Mouse (Mus musculus): ENCODE results near the gene Zfp275.
"Not testable (repeated sequence)": the region's sequence is repeated elsewhere in the genome, so short reads cannot be mapped to it uniquely, and the experiment has no call there.

Gene Zfp275

DNA sequence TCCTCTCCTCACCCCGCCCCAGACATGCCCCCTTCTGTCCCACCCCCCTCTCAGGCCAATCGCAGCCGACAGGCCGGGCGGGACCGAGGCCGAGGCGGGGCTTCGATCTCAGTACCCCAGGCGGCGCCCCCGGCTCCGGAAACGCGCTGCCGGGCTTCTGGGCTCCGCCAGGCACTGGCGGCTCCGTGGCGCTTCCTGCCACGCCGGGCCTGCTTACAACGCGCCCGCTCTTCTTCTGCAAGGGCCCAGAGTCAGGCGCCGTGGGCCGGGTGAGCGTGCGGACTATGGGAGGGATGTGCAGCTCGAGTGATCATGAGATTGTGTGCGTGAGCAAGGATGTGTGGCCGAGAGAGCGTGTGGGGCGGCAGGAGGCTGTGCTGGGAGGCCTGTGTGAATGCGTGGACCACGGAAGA lies at the start of gene Zfp275:
Zfp275 (plus strand) TSS at position 139 of the 413 bp plus-strand sequence.
- DNase-seq: peak; percentile 80

DNA sequence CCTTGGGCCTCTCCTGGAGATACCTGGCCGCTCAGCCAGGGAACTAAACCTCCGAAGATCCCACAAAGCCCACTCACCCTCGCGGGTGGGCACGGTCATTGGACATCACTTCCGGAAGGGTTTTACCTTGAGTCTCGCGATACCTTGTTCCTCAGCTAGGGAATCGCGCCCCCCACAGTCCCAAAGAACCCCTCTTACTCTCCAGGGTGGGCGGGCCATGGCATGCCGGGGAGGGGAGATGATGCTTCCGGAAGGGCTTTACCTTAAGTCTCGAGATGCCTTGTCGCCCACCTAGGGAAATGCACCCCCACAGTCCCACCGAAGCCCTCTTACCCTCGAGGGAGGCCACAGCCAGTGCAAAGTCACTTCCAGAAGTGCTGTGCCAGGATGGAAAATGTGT lies 49.5 kb upstream of the Zfp275 start, which contains the start of the genes Xlr5a and Xlr5c:
Xlr5a (minus strand) TSS at position 101 of the 400 bp plus-strand sequence.
Xlr5c (minus strand) TSS at position 101 of the 400 bp plus-strand sequence.
- DNase-seq: not testable (repeated sequence)

DNA sequence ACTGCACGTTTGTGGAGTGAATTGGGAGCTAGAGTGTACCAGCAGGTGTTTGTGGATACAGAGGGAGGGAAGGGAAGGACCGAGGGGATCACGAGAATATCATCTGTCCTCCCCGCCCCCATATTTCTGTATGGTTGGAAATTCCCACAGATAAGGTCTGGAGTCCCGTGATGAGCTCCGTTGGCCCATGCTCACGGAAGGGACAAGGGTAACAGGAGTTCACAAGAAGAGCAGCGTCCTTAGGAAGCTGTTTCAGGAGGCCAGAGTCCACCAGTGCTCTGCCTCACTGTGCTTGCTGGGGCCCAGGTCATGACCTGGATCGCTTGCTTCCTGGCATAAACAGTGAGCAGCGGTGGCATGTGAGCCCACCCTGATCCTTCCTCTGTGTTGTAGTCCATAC lies 46.7 kb upstream of the Zfp275 start:
- not testable (repeated sequence) for DNase-seq

GRCm38 (mm10) chrX:73312522-73312921 lies 29.9 kb upstream of the Zfp275 start:
- peak; percentile 9 for DNase-seq

DNA sequence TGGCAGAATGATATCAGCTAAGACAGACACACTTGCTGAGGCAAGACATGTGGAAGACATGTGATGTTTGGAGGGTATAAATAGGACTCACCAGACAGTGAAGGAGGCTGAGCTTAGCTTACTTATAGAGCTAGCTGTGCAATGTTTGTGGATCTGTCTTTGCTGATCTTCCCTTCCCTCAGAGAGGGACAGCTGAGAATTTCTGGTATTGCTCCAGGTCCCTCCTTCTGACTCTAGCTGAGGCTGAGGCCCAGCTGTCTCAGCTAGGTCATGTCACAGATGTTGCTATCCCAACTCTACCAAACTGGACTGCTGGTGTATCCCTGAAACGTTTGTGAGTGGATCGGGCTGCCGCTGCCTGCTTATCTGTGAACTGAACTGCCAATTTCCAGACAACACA lies 21.4 kb upstream of the Zfp275 start:
- DNase-seq: no peak

DNA sequence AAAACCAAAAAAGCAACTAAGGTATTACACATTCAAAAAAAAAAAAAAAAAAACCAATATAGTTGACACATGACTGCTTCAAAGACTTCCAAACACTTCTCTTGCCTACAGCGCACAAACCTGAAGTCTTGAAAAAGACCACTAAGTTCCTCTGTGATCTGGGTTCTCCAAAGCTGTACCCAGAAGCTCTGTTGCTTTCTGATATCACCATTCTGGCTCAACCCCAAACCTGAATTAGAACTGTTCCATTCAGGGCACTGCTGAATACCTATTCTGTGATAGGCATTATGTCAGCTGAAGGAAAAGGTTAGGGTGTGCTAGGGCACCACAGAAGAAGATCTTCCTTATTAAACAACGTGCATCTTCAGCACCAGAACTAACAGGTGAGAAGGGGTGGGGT lies 15.2 kb upstream of the Zfp275 start:
- DNase-seq: no peak

DNA sequence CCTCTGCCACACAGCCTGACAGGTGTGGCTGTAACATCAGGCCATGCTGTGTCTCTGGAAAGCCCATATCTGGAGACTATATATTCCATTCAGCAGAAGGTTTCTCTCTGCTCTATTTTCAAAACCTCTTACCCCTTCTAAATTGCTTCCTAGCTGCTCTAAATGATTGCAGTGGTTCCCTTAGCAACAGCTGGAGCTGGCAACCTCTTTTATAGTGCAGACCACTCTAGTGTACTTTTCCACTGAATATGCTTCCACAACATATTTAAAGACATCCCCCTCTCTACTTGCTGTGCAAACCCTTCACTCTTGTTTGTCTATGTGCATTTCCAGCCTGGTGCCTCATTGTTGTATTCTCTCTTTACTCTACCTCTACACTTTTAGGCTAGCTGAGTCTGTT lies 8.9 kb upstream of the Zfp275 start:
- DNase-seq: no peak

GRCm38 (mm10) chrX:73336740-73337139 lies 5.7 kb upstream of the Zfp275 start, which contains the start of gene Gm45015:
TSS of gene Gm45015 (minus strand) at chrX:73336840.
- no peak for DNase-seq

DNA sequence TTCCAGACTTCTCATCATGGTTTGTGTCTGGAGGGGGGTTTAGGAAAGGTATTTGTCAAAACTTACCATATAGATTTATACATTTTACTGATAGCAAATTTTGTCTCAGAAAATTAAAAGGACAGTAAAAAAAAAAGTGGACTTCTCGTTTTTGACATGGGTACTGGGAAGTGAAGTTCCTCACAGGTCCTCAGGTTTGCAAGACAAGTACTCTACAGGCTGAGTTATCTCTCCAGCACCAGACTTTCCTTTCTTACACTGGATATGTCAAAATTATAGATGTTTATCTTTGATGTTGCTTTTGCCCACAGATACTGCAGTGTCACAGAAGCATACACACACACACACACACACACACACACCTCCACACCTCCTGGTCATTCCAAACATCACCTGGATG lies 948 bp upstream of the Zfp275 start:
- DNase-seq: no peak

DNA sequence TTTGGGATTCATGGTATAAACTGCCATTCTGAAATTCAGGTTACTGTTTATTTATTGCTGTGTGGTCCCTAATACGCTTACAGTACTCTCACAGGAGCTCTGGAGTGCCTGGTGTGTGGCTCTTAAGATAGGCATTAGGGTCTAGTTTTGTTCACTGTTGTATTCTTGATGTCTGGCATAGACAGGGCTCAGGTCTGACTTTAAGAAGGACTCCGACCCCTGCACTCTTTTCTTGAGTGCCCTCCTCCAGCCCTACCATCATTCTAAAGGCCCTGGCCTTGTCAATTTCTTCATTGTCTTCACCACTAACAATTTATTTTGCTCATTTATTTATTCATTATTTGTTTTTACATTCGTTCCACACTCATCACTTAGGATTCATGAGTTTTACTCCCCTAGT lies 353 bp upstream of the Zfp275 start:
- DNase-seq: no peak

DNA sequence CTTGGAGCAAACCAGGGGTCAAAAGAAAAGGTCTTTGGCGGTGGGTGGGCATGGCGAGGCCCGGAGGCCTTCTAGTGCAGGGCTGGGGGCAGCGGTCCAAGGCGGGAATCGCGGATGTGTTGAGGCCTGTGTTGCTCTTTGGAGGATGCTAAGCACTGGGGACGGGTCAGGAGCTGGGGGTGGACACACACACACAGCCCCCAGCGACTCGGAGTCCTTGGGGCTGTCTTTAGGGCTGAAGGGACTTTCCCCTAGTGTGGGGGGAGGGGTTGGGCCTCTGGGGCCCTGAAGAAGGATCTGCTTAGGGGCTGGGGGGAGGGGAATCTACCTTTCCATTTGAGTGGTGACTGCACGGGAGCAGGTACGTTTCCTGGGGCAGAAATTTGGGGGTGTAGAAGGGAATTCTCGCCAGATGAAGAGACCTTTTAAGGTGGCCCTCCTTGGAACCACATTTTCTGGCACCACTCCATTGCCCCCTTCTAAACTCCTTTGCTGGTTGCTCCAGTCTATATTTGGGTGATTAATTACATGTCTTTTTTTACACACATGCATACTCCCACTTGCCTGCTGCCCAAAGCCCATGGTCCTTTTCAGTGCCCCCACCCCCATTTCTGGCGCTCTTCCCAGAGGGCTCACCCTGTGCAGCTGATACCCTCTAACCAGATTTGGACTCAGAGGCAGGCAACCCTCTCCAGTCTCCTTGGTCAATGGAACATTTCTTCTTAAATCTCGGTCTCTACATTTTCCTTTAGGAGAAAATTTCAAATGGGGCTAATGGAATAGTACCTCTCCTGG lies 717 bp downstream of the Zfp275 start:
- DNase-seq: peak; percentile 47

- no peak for DNase-seq
These were observed 1.4 kb downstream of the Zfp275 start for GRCm38 (mm10) chrX:73343802-73344201.

- DNase-seq: peak; percentile 32
These were observed 1.9 kb downstream of the Zfp275 start for GRCm38 (mm10) chrX:73344346-73344745.

DNA sequence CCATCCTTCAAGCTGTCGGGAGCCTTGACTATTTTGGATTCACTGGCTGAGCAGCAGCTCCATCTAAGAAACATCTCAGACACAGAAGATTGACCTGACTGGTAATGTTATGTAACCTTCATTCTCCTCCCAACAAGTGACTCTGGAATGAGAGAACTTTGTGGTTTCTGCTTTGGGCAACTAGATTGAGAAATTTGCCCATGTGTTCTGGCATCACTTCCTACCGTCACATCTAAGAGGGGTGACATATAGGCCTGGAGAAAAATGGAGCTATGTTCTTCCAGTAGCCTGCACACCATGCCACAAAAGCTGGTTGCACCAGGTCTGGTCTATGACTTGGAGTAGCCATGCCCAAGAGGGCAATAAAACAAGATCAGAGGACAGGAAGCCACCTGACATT lies 13.7 kb downstream of the Zfp275 start:
- no peak for DNase-seq

- no peak for DNase-seq
These were observed 14.3 kb downstream of the Zfp275 start for GRCm38 (mm10) chrX:73356719-73357118.

GRCm38 (mm10) chrX:73363291-73363690 lies 20.9 kb downstream of the Zfp275 start:
- DNase-seq: no peak

DNA sequence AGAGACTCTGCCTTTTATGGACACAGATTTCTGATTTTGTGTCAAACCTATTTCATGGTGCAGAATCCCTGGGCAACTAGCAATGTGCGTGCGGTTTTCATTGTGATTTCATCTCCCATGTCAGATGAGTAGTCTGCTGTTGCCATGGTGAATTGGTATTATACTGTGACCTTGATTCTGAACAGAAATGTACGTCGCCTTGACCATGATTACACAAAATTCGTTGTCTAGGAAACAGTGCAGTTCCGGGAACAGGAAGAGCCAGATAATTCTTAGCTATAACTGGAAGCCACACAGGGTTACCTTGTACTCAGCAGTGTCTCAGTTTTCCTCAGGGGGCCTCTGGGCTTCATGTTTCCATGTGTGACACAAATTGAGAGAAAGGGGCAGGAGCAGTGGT lies 42.0 kb downstream of the Zfp275 start:
- DNase-seq: no peak

- no peak for DNase-seq
These were observed 42.5 kb downstream of the Zfp275 start for GRCm38 (mm10) chrX:73384924-73385323.

- DNase-seq: no peak
These were observed 49.1 kb downstream of the Zfp275 start for GRCm38 (mm10) chrX:73391481-73391880.

- no peak for DNase-seq
These were observed 54.0 kb downstream of the Zfp275 start for GRCm38 (mm10) chrX:73396446-73396845.

- not testable (repeated sequence) for DNase-seq
These were observed 56.2 kb downstream of the Zfp275 start, which contains the start of gene Gm18336 for GRCm38 (mm10) chrX:73398636-73399035. TSS of gene Gm18336 (minus strand) at chrX:73398736.

DNA sequence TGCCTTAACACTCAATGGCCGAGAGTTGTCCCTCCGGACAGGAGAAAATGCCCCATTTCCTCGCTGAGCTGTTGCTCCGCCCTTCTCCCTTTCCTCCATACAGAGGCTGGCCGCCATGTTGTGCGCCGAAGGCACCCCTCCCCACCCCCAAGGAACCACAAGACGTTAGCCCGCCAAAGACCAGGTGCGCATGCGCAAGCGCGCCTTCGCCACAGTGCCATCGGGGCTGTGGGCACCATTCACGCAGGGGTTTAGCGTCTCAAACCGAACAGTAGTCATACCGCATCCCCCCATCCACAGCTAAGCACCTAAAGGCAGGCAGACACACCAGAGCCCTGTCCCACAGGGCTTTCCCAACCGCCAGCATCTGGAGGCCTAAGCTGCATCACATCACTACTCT lies 58.5 kb downstream of the Zfp275 start:
- no peak for DNase-seq

- no peak for DNase-seq
These were observed 59.2 kb downstream of the Zfp275 start for GRCm38 (mm10) chrX:73401616-73402015.

All from cerebellum, adult 9-11 months (tissue).